Comparison of ENCODE assay signal across 9 mouse cellular contexts in genomic region chr7:31067836-31068235, GRCm38 (mm10). TPM values are rescaled to one million over a fixed set of nuclear protein-coding genes. Genes with fewer than 3 reads are reported as not detected.
A peak's percentile ranks its signal among the peaks of the same experiment; 100 is the strongest.
DNase-seq lines count a peak whose midpoint lies in the region; ATAC-seq and TF ChIP-seq lines count a peak whose summit lies in the region.
"Had no signal": no experiment of that assay in that cellular context is flagged by ENCODE, and none has a peak within 500 bp of the region (broad histone marks: within the 10 kb centered on the region; RNA-seq: fewer than 3 reads in every experiment).

No protein-coding gene starts in this region.

- no peaks in the 10 kb centered on the region for H3K79me2 ChIP-seq in heart, adult 2 months (replicated peaks; ENCODE audit: control insufficient read depth, insufficient read depth, low read length)

- no peak for TF ChIP-seq CTCF in heart, adult 2 months (IDR thresholded peaks at IDR 0.05)

- 0 out of 2 replicates have a peak overlapping the region, but pooled peaks have one; percentile 25 for H3K27ac ChIP-seq in embryonic facial prominence, embryonic 12.5 days
- H3K27ac ChIP-seq in embryonic facial prominence, embryonic 10.5 days (replicated peaks), result no peak overlapping the region
- no peak overlapping the region for H3K27ac ChIP-seq in heart, adult 2 months

- no peak for TF ChIP-seq POLR2A in heart, adult 2 months (IDR thresholded peaks at IDR 0.05; ENCODE audit: insufficient read depth, low read depth, low read length)

- no peak for ATAC-seq in embryonic facial prominence, embryonic 12.5 days (ENCODE audit: insufficient number of reproducible peaks, insufficient read depth, low FRiP score, low TSS enrichment)

- no peak overlapping the region for H3K4me2 ChIP-seq in embryonic facial prominence, embryonic 12.5 days (replicated peaks)

- intact Hi-C loops in left cerebral cortex, postnatal 14 days (cut with DNase I), result no loop called here
- intact Hi-C loops in heart, adult 2 months (cut with DNase I), result no loop called here

- 38% methylated on average over 5 of the region's 5 CpGs for WGBS in embryonic facial prominence, embryonic 12.5 days
- WGBS in embryonic facial prominence, embryonic 10.5 days, result 49% methylated on average over 5 of the region's 5 CpGs
- WGBS in heart, adult 2 months, result 34% methylated on average over 5 of the region's 5 CpGs

- TF ChIP-seq EP300 in heart, adult 2 months (IDR thresholded peaks at IDR 0.05; ENCODE audit: insufficient read depth, low read depth, low read length), result no peak

- 0 out of 2 replicates have a peak, but pooled peaks cover 3% of the 10 kb centered on the region for H3K4me1 ChIP-seq in embryonic facial prominence, embryonic 12.5 days
- peaks cover 11% of the 10 kb centered on the region for H3K4me1 ChIP-seq in embryonic facial prominence, embryonic 10.5 days
- H3K4me1 ChIP-seq in heart, adult 2 months (ENCODE audit: control insufficient read depth, insufficient read depth, low read length), result no peaks in the 10 kb centered on the region

- H3K9me3 ChIP-seq in embryonic facial prominence, embryonic 12.5 days, result no peaks in the 10 kb centered on the region
- H3K9me3 ChIP-seq in embryonic facial prominence, embryonic 10.5 days, result no peaks in the 10 kb centered on the region

- DNase-seq in embryonic facial prominence, embryonic 10.5 days (ENCODE audit: low spot score), result no peak
- peak; percentile 48 to 59 for DNase-seq in left cerebral cortex, postnatal 14 days (ENCODE audit: low spot score in 2 of 2)
- DNase-seq in left cerebral cortex, adult 11 months (ENCODE audit: low spot score), result no peak
- DNase-seq in urinary bladder, postnatal 4 days (ENCODE audit: low spot score in 2 of 2), result peak; percentile 58 to 78
- DNase-seq in urinary bladder, postnatal 10 days (ENCODE audit: low spot score), result no peak
- no peak for DNase-seq in spleen, postnatal 14 days (ENCODE audit: low spot score in 2 of 2)
- DNase-seq in heart, adult 2 months, result no peak

- H3K36me3 ChIP-seq in embryonic facial prominence, embryonic 12.5 days, result no peaks in the 10 kb centered on the region
- no peaks in the 10 kb centered on the region for H3K36me3 ChIP-seq in embryonic facial prominence, embryonic 10.5 days (replicated peaks)
- H3K36me3 ChIP-seq in heart, adult 2 months (ENCODE audit: control insufficient read depth, insufficient read depth, low read length), result no peaks in the 10 kb centered on the region

- H3K4me3 ChIP-seq in embryonic facial prominence, embryonic 12.5 days, result no peak overlapping the region
- no peak overlapping the region for H3K4me3 ChIP-seq in embryonic facial prominence, embryonic 10.5 days
- no peak overlapping the region for H3K4me3 ChIP-seq in heart, adult 2 months

- no peaks in the 10 kb centered on the region for H3K27me3 ChIP-seq in embryonic facial prominence, embryonic 12.5 days
- H3K27me3 ChIP-seq in embryonic facial prominence, embryonic 10.5 days (replicated peaks; ENCODE audit: low read depth, poor library complexity, severe bottlenecking), result no peaks in the 10 kb centered on the region
- H3K27me3 ChIP-seq in heart, adult 2 months (ENCODE audit: control insufficient read depth, insufficient read depth, low read length), result no peaks in the 10 kb centered on the region

- H3K9ac ChIP-seq in embryonic facial prominence, embryonic 12.5 days, result no peak overlapping the region
- H3K9ac ChIP-seq in heart, adult 2 months (ENCODE audit: low read depth, low read length), result no peak overlapping the region

RNA-seq across cellular contexts. Expression of gene Fxyd3, which starts 8.7 kb away (rescaled TPM):
- polyA plus RNA-seq in embryonic facial prominence, embryonic 12.5 days (2016; fragmentation: Nextera tagmentation; extraction: Ambion mirVana), result 16.6 and 19.2 TPM in 2 replicates
- 7.5 and 8.8 TPM in 2 replicates for polyA plus RNA-seq in embryonic facial prominence, embryonic 10.5 days (2016; fragmentation: Nextera tagmentation; extraction: Ambion mirVana)
- total RNA-seq in left cerebral cortex, postnatal 14 days (2021), result not detected
- 1 to 10 TPM; 1.6 to 2.5 TPM for total RNA-seq in heart, adult 2 months (2021)
- polyA plus RNA-seq in heart, adult 2 months (2012; rRNA removed), result 4.9 and 5.5 TPM in 2 replicates
- total RNA-seq: left cerebral cortex, postnatal 25 days had no signal

RNA-seq across cellular contexts. Expression of gene Lgi4, which starts 8.7 kb away (rescaled TPM):
- polyA plus RNA-seq in embryonic facial prominence, embryonic 12.5 days (2016; fragmentation: Nextera tagmentation; extraction: Ambion mirVana), result 1.5 and 2.0 TPM in 2 replicates
- 2.5 and 2.8 TPM in 2 replicates for polyA plus RNA-seq in embryonic facial prominence, embryonic 10.5 days (2016; fragmentation: Nextera tagmentation; extraction: Ambion mirVana)
- total RNA-seq in left cerebral cortex, postnatal 14 days (2021), result 10 to 100 TPM; 16.2 to 17.5 TPM
- total RNA-seq in heart, adult 2 months (2021), result 1 to 10 TPM; 3.8 to 3.9 TPM
- polyA plus RNA-seq in heart, adult 2 months (2012; rRNA removed), result 5.4 and 6.5 TPM in 2 replicates

RNA-seq across cellular contexts. Expression of gene Fxyd1, which starts 10.8 kb away (rescaled TPM):
- polyA plus RNA-seq in embryonic facial prominence, embryonic 12.5 days (2016; fragmentation: Nextera tagmentation; extraction: Ambion mirVana), result 24.2 and 31.1 TPM in 2 replicates
- polyA plus RNA-seq in embryonic facial prominence, embryonic 10.5 days (2016; fragmentation: Nextera tagmentation; extraction: Ambion mirVana), result 9.8 and 12.2 TPM in 2 replicates
- total RNA-seq in left cerebral cortex, postnatal 14 days (2021), result 10 to 100 TPM; 46.1 to 47.7 TPM
- 100 to 1,000 TPM; 839 to 985 TPM for total RNA-seq in heart, adult 2 months (2021)
- 1,788 and 1,851 TPM in 2 replicates for polyA plus RNA-seq in heart, adult 2 months (2012; rRNA removed)

RNA-seq across cellular contexts. Expression of gene Fxyd7, which starts 16.6 kb away (rescaled TPM):
- 26.0 and 36.0 TPM in 2 replicates for polyA plus RNA-seq in embryonic facial prominence, embryonic 12.5 days (2016; fragmentation: Nextera tagmentation; extraction: Ambion mirVana)
- polyA plus RNA-seq in embryonic facial prominence, embryonic 10.5 days (2016; fragmentation: Nextera tagmentation; extraction: Ambion mirVana), result 0.55 and 3.1 TPM in 2 replicates
- total RNA-seq in left cerebral cortex, postnatal 14 days (2021), result 100 to 1,000 TPM; 326 to 365 TPM
- total RNA-seq in heart, adult 2 months (2021), result 1 to 10 TPM in 1 of 2 experiments, under 1 TPM in 1; 0.63 to 1.5 TPM
- 2.9 and 3.4 TPM in 2 replicates for polyA plus RNA-seq in heart, adult 2 months (2012; rRNA removed)

RNA-seq across cellular contexts. Expression of gene Fxyd5, which starts 25.6 kb away (rescaled TPM):
- 11.0 and 13.6 TPM in 2 replicates for polyA plus RNA-seq in embryonic facial prominence, embryonic 12.5 days (2016; fragmentation: Nextera tagmentation; extraction: Ambion mirVana)
- polyA plus RNA-seq in embryonic facial prominence, embryonic 10.5 days (2016; fragmentation: Nextera tagmentation; extraction: Ambion mirVana), result 9.1 and 9.5 TPM in 2 replicates
- total RNA-seq in left cerebral cortex, postnatal 14 days (2021), result 10 to 100 TPM; 36.3 to 37.2 TPM
- 10 to 100 TPM; 30.5 to 31.1 TPM for total RNA-seq in heart, adult 2 months (2021)
- polyA plus RNA-seq in heart, adult 2 months (2012; rRNA removed), result 45.0 and 55.2 TPM in 2 replicates

Comparison
In these comparisons a context has a peak if more than half of its experiments do, and no peak if none do; other contexts are left out.
1. DNase-seq: peak in left cerebral cortex, postnatal 14 days (2 of 2) and urinary bladder, postnatal 4 days (2 of 2); none in embryonic facial prominence, embryonic 10.5 days (single experiment), left cerebral cortex, adult 11 months (single experiment), urinary bladder, postnatal 10 days (single experiment), spleen, postnatal 14 days (0 of 2) and heart, adult 2 months (0 of 2).
2. RNA of gene Fxyd1, which starts 10.8 kb away (polyA plus RNA-seq): 1,788 to 1,851 TPM in heart, adult 2 months; 24.2 to 31.1 TPM in embryonic facial prominence, embryonic 12.5 days and 9.8 to 12.2 TPM in embryonic facial prominence, embryonic 10.5 days; every median in the first group is over 10 times any median in the second.